Mouse (Mus musculus) MN1 (cell line): ENCODE results near the gene Zfp219.

Experiments
- DNase-seq: peaks from one replicate; pipeline ENCODE4 v3.0.0-alpha.2; 2016; ENCODE audit warnings: low spot score

Gene Zfp219

DNA sequence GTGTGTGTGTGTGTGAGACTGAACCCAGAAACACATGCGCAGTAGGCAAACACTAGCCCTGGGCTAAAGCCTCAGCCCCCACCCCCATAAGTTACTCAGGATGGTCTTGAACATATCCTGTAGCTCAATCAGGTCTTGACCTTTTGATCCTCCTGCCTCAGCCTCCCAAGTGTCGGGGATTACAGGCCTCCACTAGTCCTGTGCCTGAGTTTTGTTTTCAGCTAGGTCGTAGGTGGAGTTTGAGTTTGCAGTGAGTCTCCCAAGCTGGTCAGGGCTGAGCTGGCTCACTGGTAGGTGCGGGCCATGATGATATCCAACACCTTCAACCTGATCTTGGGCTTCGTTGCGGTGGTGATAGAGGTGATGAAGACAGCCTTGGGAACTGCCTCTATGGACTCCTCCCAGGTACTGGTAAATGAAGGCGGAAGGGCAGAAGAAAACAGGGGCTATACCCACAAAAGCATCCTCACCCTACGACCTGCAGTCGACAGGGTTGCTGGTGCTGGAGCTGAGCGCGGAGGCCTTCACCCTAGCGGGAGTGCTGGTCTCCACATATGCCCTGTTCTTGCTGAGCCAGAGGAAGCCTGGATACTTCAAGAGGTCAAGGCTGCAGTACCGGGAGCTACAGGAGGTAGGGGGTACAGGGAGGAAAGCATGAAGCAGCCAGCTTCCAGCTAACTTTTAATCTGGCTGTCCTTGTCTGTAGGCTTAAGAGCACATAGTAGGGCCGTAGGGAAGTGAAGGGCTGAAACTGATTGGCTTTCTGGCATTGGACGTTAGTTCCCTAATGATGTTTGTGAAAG is 2.1 kb downstream of the Zfp219 start:
- DNase-seq: no peak

DNA sequence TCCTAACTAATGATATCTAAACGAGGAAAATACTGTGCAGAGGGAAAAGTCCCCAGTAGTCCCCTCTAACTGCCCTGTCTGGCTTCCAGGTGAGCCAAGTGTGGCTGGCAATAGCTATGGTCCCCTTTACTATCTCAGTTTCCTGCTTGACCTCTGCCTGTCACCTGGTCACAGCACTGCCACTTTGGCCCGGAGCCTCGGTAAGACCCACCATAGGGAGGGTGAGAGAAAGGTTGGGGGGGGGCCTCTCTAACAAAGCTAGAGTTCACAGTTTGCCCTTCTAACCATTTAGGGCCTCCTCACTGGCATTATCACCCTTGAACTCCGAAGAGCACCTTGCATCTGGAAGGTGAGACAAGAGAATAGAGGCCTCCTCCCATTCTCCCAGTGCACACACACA is 2.9 kb downstream of the Zfp219 start:
- DNase-seq: no peak

DNA sequence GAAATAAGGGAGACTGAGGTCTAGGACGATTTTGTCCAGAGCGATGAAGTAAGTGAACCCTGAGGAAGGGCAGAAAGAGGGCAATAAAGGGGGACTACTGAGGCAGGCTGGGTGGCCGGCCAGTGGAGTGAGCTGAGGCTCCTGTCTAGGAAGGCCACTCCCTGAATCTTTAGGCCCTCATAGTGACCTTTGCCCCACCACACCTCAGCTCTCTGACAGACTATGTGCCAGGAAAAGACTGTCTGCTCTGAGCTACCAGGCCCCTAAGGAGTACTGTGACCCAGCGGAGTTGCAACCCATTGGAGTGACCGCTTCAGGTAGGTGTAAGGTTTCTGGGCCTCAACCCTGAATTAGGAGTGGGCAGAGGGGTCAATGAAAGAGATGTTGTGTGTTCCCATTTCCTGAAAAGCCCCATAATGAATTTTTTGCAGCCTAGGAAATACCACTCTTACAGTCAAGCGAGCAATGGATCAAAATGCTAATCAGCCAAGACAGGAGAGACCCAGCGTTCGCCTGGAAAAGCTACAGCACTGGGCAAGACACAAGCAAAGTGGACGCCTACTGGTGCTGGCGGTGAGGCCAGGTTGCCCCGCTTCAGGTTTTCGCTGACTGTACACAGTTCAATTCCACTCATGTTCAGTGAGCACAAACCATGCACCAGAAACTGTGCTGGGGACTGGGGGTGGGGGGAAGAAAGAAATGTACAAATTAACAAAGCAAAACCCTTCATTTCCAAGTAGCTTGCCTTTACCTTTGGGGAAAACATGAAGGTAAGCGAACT is 3.7 kb downstream of the Zfp219 start:
- no peak for DNase-seq

DNA sequence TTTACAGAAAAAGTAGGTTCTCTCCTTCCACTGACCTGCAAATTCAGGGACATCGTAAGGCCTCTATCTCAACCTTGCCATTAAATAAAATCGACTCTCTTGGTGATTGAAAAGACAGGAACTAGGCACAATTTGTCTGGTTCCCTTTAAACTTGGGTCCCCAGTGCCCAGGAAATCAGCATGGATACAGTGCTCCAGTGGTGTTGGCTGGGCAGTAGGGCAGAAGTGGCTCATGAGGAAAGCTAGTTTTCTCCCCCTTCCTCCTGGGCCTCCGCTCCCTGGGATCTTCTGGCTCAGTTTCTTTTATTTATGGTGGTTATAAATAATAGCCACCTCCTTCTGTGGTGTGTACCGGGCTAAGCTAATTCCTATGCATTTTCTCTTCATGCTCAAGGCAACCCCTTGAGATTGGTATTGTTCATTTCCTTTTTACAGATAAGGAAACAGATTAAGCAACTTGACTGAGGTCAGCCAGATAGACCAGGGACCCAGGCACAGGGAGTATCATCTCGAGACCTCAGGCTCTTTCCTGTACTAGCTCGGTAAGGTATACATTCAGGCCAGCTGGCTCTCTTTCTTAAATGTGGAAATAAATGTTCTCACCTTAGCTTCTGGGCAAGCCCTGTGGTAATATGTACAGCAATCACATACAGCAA is 5.0 kb downstream of the Zfp219 start, which contains the start of gene Tmem253:
TSS of gene Tmem253 (plus strand) at position 214 of the 656 bp plus-strand sequence.
- no peak for DNase-seq

DNA sequence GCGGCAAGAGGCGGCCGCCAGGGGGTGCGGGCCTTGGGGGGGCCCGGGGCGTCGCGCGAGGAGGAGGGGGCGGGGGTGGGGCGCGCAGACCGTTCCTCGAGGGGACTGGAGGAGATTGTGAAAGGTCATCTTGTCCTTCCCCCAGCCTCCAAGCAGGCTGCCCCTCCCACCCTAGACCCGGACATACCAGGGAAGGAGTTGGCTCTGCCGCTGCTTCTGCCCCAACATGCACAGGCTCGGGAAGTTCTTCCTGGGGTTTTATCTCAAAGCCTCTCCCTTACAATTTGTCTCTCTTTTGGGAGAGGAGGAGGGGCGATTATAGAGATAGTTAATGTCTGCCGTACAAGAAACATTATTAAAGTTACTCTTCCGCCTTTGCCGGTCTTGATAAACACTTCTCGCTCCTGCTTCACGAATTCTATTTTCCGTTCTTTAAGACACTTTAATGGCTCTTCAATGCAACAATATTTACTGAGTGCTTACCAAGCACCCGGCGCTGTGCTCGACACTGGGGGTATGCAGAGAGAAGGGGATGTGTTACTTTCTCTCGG is 5.7 kb downstream of the Zfp219 start:
- DNase-seq: peak; percentile 59

DNA sequence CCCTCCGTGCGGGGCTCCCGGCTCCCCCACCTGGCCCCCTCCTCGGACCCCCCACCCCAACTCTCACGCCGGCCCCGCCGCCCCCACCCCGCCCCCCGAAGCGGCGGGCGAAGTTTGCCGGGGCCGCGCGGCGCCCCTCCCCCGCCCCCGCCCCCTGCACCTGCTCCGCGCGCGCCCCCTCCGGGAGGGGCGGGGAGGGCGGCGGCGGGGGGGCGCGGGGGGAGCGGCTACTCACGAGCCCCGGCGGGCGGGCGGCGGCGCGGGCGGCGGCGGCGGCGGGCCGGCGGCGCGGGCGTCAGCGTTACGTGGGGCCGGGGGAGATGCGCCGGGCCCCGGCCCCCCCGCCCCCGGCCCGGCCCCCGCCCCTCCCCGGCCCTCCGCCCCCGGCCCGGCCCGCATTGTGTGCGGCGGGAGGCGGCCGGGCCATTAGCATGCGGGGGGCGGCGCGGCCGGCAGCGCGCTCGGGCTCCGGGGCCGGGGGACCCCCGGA is 6.2 kb downstream of the Zfp219 start:
- no peak for DNase-seq

DNA sequence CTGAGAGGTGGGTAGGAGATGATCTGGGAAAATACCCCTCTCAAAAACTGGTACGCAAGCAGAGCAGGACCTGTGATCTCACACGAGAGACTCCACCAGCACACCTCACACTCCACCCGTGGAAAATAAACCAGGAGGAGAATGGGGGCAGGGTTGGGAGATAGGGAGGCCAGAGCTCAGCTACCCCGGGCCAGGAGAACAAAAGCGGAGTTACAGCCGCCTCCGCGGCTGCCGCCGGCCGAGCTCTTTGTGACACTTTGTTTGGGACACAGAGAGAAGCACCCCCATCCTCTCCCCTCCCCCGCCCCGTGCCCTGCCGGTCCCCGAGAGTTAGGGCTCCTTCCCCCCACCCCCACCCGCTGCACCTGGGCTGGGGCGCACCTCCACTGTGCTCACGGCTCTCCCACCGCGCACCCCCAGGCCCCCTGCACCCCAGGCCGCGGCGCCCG is 6.7 kb downstream of the Zfp219 start:
- DNase-seq: peak; percentile 48

DNA sequence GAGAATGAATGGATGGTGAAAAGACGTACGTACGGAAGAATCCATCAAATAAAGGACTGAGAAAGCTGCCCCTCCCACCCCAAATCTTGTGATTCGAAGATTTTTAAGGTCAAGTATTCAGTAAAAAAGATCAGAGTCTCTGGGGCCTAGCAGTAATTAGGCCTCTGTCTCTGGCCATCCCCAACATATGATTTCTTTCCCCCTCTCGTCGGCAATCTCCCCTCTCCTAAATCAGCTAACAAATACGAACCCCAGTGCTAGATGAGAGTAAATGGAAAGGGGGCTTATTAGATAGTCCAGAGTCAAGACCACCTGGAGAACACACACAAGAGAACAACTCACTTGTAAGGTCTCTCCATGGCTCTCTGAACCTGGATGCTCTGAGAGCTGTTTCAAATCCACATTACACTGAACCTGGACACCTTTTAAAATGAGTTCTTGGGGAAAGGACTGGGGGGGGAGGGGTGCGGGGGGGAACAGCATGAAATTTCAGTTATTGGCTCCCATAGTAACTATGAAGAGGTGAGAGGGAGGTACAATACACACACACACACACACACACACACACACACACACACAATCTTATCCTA is 7.4 kb downstream of the Zfp219 start:
- DNase-seq: no peak

DNA sequence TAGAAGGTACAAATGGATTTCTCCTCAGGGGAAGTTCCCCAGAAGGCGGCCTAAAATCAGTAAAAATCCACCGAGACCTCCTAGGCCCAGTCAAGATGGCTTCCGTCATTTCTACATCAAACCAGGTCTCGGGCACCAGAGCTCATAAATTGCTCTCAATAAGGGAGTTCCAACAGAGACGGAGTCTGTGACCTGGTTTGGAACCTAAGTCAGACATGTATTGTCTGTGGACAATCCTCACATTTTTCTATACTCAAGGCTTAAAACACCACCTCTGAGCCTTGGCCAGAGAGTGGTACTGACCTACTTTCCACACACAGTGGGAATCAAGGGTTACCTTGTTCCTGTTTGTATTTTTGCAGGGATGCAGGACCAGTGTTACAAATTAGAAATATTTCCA is 8.0 kb downstream of the Zfp219 start:
- DNase-seq: no peak

DNA sequence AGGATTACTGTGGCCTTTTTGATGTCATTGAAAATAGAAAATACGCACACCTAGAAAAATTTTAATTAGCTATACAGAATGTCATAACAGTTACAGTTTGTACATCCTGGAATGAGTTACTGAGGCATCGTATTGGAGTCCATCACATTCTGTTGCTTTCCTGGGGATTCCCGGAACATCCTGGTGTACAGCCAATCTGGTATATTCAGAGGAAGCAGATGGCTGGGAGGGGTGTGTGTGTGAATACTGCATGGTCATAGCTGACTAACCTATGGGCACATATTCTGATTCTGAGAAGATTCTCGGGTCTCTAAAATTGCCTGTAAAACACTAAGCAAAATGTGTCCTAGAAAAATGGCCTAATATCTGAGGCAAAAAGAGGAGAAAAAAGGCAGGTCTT is 8.4 kb downstream of the Zfp219 start:
- DNase-seq: no peak

DNA sequence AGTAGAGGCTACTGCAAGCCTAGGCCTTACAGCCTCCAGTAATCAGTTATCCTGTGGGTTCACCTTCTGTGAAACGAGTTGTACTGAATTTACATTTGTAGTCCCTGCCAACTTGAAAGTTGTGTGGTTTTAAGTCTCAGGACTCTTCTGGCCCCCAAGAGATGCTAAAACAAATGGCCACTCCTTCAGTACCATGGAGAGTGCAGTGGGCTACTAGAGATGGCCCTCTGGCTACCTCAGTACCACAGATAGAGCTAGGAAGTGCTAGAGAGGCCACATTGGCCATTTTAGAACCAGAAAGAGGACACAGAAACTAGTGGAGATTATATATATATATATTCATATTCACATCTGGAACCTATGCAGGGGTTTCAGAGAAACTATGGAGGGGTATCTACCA is 8.8 kb downstream of the Zfp219 start:
- no peak for DNase-seq

DNA sequence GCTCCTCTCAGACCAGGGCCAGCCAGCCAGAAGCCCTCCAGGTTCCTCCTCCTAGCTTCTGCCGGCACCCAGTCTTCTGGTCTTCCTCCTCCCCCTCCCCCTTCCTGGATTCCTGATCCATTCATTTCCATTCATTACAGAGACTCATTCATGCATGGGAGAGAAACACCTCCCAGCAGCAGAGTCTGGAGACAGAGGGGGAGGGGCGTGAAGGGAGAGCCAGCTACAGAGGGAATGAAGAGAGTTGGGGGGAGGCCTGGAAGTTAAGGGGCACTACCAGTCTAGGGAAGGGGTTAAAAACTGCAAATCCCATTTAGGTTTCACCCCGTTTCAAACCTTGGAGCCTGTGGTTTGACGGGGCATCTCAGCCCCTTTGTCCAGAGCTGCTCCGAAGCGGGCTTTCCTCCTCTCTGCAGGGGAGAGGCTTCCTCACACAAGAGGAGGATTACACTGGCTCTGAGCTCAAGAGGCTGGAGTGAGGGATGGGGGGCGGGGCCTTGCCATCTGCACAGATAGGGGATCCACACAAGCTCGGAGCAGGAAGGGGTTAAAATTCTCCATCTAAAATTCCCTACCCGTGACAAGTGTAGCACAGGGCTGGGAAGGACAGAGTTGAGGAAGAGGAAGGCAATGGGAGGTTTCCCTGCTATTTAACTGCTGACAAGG is 10.0 kb downstream of the Zfp219 start:
- peak; percentile 73 for DNase-seq

DNA sequence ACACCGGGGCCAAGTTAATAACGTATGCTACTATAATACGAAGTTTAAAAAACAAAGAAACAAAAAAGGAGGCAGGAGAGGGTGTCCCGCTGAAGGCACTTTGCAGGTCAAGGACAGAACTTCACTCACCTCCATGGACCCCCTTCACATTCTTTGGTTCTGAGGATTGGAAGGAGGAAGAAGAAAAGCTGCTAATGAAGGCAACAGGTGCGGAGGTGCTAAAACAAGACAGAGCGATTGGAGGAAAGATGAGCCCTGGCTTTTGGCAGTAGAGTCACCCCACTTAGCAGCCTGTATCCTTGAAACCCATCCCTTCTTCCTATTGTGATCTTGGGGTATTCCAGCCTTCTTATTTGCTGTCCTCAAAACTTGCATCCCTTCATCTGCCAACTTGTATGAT is 10.7 kb downstream of the Zfp219 start:
- DNase-seq: no peak

DNA sequence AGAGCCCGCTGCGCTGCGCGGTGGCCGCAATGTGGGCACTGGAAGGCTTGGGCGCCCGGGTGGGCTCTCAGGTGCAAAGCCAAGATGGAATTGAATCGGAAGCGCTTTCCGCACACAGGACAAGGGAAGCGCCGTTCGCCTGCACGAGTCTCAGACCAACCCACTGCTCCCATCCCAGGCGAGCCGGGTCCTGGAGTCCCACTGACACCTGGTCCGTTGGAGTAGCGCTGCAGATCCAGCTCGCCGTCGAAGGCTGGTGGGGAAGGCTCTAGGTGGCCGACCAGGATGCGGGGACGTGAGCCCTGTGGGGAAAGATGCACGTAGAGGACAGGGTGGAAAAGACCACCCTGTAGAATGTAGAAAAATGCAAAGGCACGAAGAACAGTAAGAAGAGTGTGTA is 11.2 kb downstream of the Zfp219 start:
- no peak for DNase-seq

DNA sequence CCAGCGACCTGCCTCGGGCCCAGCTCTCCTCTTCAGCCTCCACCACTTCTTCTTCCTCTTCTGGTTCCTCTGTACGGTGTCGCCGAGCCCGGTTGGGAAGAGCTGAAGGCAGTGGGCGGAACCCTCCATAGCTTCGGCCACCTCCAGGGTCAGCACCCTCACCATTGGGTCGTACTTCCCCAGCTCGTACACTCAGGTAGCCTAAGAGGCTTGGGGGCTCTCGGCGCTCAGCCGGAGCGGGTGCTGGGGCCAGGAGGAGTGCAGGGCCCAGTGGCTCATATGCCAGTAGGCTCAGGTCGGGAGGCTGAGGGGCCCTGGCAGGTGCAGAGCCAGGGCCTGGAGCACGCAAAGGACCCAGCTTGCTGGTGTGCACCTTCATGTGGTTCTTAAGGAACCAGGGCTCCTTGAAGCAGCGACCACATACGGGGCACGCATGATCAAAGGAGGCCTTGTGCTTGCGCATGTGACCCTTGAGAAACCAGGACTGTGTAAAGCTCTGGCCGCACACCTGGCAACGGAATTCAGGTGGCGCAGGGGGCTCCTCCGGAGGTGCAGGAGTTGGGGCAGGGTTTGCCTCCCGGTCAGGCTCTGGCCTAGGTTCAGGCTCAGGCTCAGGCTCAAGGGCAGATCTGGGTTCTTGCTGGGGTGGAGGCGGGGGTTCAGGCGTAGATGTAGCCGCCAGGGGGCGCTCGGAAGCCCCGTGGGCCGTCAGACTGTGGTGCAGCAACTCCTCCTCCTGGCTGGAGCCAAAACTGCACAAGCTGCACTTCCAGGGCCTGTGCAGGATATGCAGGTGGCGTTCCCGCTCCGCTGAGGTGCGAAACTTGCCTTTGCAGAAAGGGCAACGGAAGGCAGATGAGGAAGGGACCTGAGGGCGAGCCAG is 12.0 kb downstream of the Zfp219 start:
- peak; percentile 89 for DNase-seq

DNA sequence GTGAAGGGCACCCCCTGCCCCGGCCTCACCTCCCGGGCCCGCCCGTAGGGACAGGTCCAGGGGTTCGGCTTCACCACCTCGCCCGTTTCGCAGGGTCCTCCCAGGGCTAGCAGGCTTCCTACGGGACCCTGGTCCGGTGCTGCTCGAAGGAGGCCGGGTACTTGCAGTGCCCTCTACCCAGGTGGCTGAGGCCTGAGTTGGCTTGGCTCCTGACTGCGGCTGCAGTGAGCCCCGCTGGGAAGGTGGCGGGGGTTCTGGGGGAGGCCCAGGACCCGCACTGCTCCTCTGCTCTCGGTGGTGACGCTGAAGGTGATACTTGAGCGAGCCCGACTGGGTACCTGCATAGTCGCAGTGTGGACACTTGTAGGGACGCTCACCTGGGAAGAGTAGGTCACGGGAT is 13.8 kb downstream of the Zfp219 start:
- no peak for DNase-seq

DNA sequence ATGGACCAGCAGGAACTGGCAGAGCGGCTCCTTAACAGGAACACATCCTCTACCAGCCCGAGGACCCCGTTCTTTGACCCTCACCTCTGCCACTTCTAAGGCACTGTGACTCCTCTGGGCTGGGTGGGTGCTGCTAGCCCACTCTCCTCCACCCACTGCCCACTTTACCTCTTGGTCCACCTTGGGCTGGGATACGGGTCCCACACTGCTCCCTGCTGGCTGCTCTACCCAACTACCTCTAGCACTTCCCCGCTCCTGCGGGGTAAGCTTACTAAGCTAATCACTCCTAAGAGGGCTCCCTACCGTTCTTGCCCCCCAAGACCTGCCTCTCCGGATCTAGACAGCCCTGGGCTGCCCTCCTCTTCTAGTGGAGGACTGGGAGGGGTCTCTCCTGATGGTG is 14.3 kb downstream of the Zfp219 start:
- DNase-seq: no peak

DNA sequence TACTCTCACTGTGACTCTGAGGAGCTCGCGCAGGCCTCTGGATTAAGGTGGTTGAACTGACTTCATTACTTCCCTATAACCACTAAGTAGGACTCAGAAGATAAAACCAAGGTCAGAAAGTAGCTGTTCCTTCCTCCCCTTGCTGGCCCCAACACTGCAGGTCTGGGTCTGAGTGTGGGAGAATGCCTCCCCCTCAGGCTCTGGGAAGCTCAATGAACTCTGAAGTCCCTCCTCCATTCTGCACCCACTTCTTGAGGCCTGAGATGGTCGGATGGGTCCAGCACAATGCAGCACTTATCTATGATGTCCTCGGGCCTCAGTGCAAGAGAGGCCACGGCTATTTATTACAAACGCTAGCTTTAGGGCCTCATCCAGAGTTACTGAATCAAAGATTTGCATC is 14.9 kb downstream of the Zfp219 start:
- DNase-seq: no peak

DNA sequence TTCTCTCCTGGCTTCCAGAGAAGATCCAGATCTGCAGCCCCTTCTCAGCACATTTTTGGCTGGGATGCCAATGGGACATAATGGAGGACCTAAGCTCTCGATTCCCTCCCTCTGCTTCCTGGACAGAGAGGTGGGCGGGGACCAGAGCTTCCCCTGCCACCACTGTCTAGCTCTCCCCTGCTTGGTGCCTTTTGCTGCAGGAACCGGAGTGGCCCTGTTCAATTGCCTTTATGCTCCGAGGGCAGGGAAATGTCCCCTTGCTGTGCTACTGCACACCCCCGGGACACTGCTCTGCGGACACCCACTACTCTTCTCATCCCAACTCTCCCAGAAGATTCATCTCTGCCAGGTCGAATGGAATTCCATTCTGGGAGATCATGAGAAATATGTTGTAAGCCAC is 15.4 kb downstream of the Zfp219 start:
- DNase-seq: no peak

DNA sequence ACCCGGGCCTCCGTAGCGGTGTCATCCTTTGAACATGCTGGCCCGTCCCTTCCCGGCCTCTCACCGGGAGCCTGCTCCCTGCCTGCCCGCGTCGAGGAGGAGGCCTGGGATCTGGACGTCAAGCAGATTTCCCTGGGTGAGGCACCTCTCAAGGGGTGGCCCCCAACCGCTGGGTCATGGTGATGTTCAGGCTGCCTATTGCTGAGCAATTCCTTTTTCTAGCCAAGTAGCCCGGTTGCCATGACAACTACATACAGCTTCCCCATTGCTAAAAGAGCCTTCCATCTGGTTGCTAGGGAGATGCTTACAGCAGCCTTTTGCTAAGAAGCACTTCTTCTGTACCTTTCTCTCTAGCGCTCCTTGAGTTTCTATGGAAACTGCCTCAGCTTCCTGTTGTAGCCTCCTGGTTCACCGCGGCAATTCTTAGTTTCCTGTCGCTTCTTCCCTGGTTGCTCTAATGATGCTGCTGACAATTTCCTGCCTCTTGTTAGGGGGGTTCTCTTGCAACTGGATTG is 16.5 kb downstream of the Zfp219 start:
- DNase-seq: peak; percentile 80
